Mouse (Mus musculus) stomach, embryonic 16.5 days (tissue): ENCODE results near the gene Myo1b. TPM values are rescaled to one million over a fixed set of nuclear protein-coding genes. Genes with fewer than 3 reads are reported as not detected.

Experiments
- ATAC-seq: fragments of 200-750 bp; cut with Nextera tagmentation; 2 replicates; pipeline ENCODE4 v1.8.0; 2017; ENCODE audit warnings: moderate number of reproducible peaks, moderate TSS enrichment; ENCODE audit not compliant: insufficient read depth, low FRiP score
- H3K27ac ChIP-seq: fragments of 300-500 bp; sonication (generic); 2 replicates; pipeline ENCODE4 v1.5.1; 2014; ENCODE audit warnings: low read length
- H3K27me3 ChIP-seq: fragments of 300-500 bp; sonication (generic); 2 replicates; pipeline ENCODE4 v1.6.1; 2014; ENCODE audit warnings: low read length, control low read depth, mixed read lengths; ENCODE audit not compliant: control insufficient read depth, insufficient read depth
- H3K36me3 ChIP-seq: fragments of 300-500 bp; sonication (generic); 2 replicates; pipeline ENCODE4 v1.6.1; 2014; ENCODE audit warnings: low read length; ENCODE audit not compliant: control insufficient read depth, insufficient read depth
- H3K4me1 ChIP-seq: fragments of 300-500 bp; sonication (generic); 2 replicates; pipeline ENCODE4 v1.6.1; 2014; ENCODE audit warnings: low read length, control low read depth, mixed read lengths; ENCODE audit not compliant: control insufficient read depth, insufficient read depth
- H3K4me2 ChIP-seq: fragments of 300-500 bp; sonication (generic); 2 replicates; pipeline ENCODE4 v1.6.1; 2014; ENCODE audit warnings: low read depth, low read length, mixed read lengths
- H3K4me3 ChIP-seq: fragments of 300-500 bp; sonication (generic); replicated peaks from 2 replicates; pipeline ENCODE4 v1.5.1; 2014; ENCODE audit warnings: mild to moderate bottlenecking, low read length
- H3K9ac ChIP-seq: fragments of 300-500 bp; sonication (generic); 2 replicates; pipeline ENCODE4 v1.6.1; 2014; ENCODE audit warnings: low read length
- H3K9me3 ChIP-seq: fragments of 300-500 bp; sonication (generic); replicated peaks from 2 replicates; pipeline ENCODE4 v1.6.1; 2016; ENCODE audit warnings: low read length, control low read depth; ENCODE audit not compliant: control insufficient read depth
- WGBS: fragments of 180-500 bp; shearing (Covaris S2); extraction: QIAGEN DNeasy Blood & Tissue Kit; methylation state at CpG from one replicate; pipeline ENCODE4 v1.1.7; 2014; 5-methylcytosine and 5-hydroxymethylcytosine counted together
- polyA plus RNA-seq: library from polyadenylated mRNA; unstranded; fragments of >200 nt; fragmentation: Nextera tagmentation; extraction: Ambion mirVana; gene quantifications from 2 replicates; pipeline ENCODE4 v1.2.1, GENCODE M21; 2015

Myo1b gene
- polyA plus RNA-seq, 1 experiment from 2014 or later = 57.8 TPM

GRCm38 (mm10) chr1:51815636-51816035 is 100.2 kb downstream of the Myo1b start:
- Histone ChIP-seq H3K9ac (no peak overlapping the region), H3K27ac (no peak overlapping the region), H3K27me3 (no peaks in the 10 kb centered on the region), H3K4me3 (no peak overlapping the region), H3K36me3 (no peaks in the 10 kb centered on the region), H3K4me2 (no peak overlapping the region), H3K9me3 (no peaks in the 10 kb centered on the region), H3K4me1 (peaks cover 4% of the 10 kb centered on the region; the same call in 1 of the 2 replicates)
- ATAC-seq = no peak
- WGBS = 61% methylated on average over 1 of the region's 1 CpGs

- Histone ChIP-seq H3K9me3 (no peaks in the 10 kb centered on the region), H3K36me3 (no peaks in the 10 kb centered on the region), H3K27ac (no peak overlapping the region), H3K4me2 (no peak overlapping the region), H3K27me3 (no peaks in the 10 kb centered on the region), H3K9ac (no peak overlapping the region), H3K4me1 (0 out of 2 replicates have a peak, but pooled peaks cover 2% of the 10 kb centered on the region), H3K4me3 (no peak overlapping the region)
- whole genome bisulfite sequencing = 56% methylated on average over 5 of the region's 5 CpGs
- peak; percentile 21; the same call in 1 of the 2 replicates for ATAC-seq
Observed at GRCm38 (mm10) chr1:51814854-51815630, 100.8 kb downstream of the Myo1b start.

GRCm38 (mm10) chr1:51808847-51809246 is 107.0 kb downstream of the Myo1b start:
- H3K9ac ChIP-seq = no peak overlapping the region
- no peak overlapping the region for H3K27ac ChIP-seq
- no peaks in the 10 kb centered on the region for H3K4me1 ChIP-seq
- H3K27me3 ChIP-seq = no peaks in the 10 kb centered on the region
- WGBS = 84% methylated on average over 10 of the region's 10 CpGs
- ATAC-seq = no peak
- H3K36me3 ChIP-seq = no peaks in the 10 kb centered on the region
- no peaks in the 10 kb centered on the region for H3K9me3 ChIP-seq
- no peak overlapping the region for H3K4me3 ChIP-seq
- H3K4me2 ChIP-seq = no peak overlapping the region

GRCm38 (mm10) chr1:51808228-51808627 is 107.6 kb downstream of the Myo1b start:
- Histone ChIP-seq H3K9me3 (no peaks in the 10 kb centered on the region), H3K4me3 (no peak overlapping the region), H3K27ac (no peak overlapping the region), H3K4me2 (no peak overlapping the region), H3K36me3 (no peaks in the 10 kb centered on the region), H3K27me3 (no peaks in the 10 kb centered on the region), H3K4me1 (no peaks in the 10 kb centered on the region), H3K9ac (no peak overlapping the region)
- 57% methylated on average over 1 of the region's 1 CpGs for whole genome bisulfite sequencing
- ATAC-seq = no peak

- Histone ChIP-seq H3K36me3 (no peaks in the 10 kb centered on the region), H3K4me2 (no peak overlapping the region), H3K27ac (no peak overlapping the region), H3K4me3 (no peak overlapping the region), H3K9me3 (no peaks in the 10 kb centered on the region), H3K9ac (no peak overlapping the region), H3K4me1 (no peaks in the 10 kb centered on the region), H3K27me3 (no peaks in the 10 kb centered on the region)
- ATAC-seq = no peak
- WGBS = 60% methylated on average over 5 of the region's 5 CpGs
Observed at GRCm38 (mm10) chr1:51805040-51805610, 110.7 kb downstream of the Myo1b start.

- WGBS = 67% methylated on average over 11 of the region's 12 CpGs
- H3K36me3 ChIP-seq = 0 out of 2 replicates have a peak, but pooled peaks cover 3% of the 10 kb centered on the region
- no peak overlapping the region for H3K4me3 ChIP-seq
- H3K4me2 ChIP-seq = no peak overlapping the region
- no peak overlapping the region for H3K27ac ChIP-seq
- H3K9ac ChIP-seq = no peak overlapping the region
- H3K9me3 ChIP-seq = no peaks in the 10 kb centered on the region
- no peaks in the 10 kb centered on the region for H3K27me3 ChIP-seq
- H3K4me1 ChIP-seq = no peaks in the 10 kb centered on the region
- no peak for ATAC-seq
Observed at GRCm38 (mm10) chr1:51804296-51805039, 111.4 kb downstream of the Myo1b start.

- Histone ChIP-seq H3K27me3 (no peaks in the 10 kb centered on the region), H3K36me3 (peaks cover 11% of the 10 kb centered on the region; the same call in 1 of the 2 replicates), H3K4me3 (no peak overlapping the region), H3K27ac (peak overlapping the region; percentile 2; the same call in 1 of the 2 replicates), H3K4me2 (no peak overlapping the region), H3K9me3 (no peaks in the 10 kb centered on the region), H3K4me1 (no peaks in the 10 kb centered on the region), H3K9ac (no peak overlapping the region)
- 65% methylated on average over 7 of the region's 7 CpGs for WGBS
- peak; percentile 47; the same call in 1 of the 2 replicates for ATAC-seq
Observed at GRCm38 (mm10) chr1:51798011-51798471, 117.8 kb downstream of the Myo1b start.

GRCm38 (mm10) chr1:51795586-51796309 is 120.1 kb downstream of the Myo1b start:
- peaks cover 24% of the 10 kb centered on the region for H3K36me3 ChIP-seq
- H3K4me2 ChIP-seq = no peak overlapping the region
- no peak overlapping the region for H3K4me3 ChIP-seq
- no peak for ATAC-seq
- no peaks in the 10 kb centered on the region for H3K4me1 ChIP-seq
- 82% methylated on average over 9 of the region's 9 CpGs for WGBS
- H3K9ac ChIP-seq = no peak overlapping the region
- H3K9me3 ChIP-seq = no peaks in the 10 kb centered on the region
- no peak overlapping the region for H3K27ac ChIP-seq
- no peaks in the 10 kb centered on the region for H3K27me3 ChIP-seq
